Mouse (Mus musculus) urinary bladder, adult 2 months (tissue): ENCODE results near the gene Lrba. TPM values are rescaled to one million over a fixed set of nuclear protein-coding genes. Genes with fewer than 3 reads are reported as not detected.

ENCODE experiments used
- DNase-seq: peaks from one replicate; pipeline ENCODE4 v3.0.0; 2022; ENCODE audit warnings: low spot score
- polyA plus RNA-seq: library from polyadenylated mRNA; depleted of rRNA; stranded (reverse); fragments of >200 nt; gene quantifications from 2 replicates; pipeline ENCODE4 v1.2.3, GENCODE M21; 2012

Gene Lrba
- polyA plus RNA-seq, 1 experiment: 13.7 TPM

- DNase-seq: no peak
Measured at GRCm38 (mm10) chr3:86677573-86678155, 453.2 kb downstream of the Lrba start.

- no peak for DNase-seq
Measured at GRCm38 (mm10) chr3:86687571-86688209, 463.2 kb downstream of the Lrba start.

- no peak for DNase-seq
Measured at GRCm38 (mm10) chr3:86688438-86688837, 464.0 kb downstream of the Lrba start.

- DNase-seq: no peak
Measured at GRCm38 (mm10) chr3:86689305-86689704, 464.8 kb downstream of the Lrba start.

- DNase-seq: no peak
Measured at GRCm38 (mm10) chr3:86692779-86693178, 468.3 kb downstream of the Lrba start.

- DNase-seq: no peak
Measured at GRCm38 (mm10) chr3:86693553-86693952, 469.1 kb downstream of the Lrba start.

- DNase-seq: no peak
Measured at GRCm38 (mm10) chr3:86698947-86699346, 474.5 kb downstream of the Lrba start.

GRCm38 (mm10) chr3:86701163-86701563 lies 476.7 kb downstream of the Lrba start:
- DNase-seq: no peak

GRCm38 (mm10) chr3:86709472-86709871 lies 485.0 kb downstream of the Lrba start:
- no peak for DNase-seq

- no peak for DNase-seq
Measured at GRCm38 (mm10) chr3:86711530-86711929, 487.1 kb downstream of the Lrba start.

GRCm38 (mm10) chr3:86712758-86713157 lies 488.3 kb downstream of the Lrba start:
- DNase-seq: no peak

- DNase-seq: no peak
Measured at GRCm38 (mm10) chr3:86714446-86714845, 490.0 kb downstream of the Lrba start.

GRCm38 (mm10) chr3:86723415-86724298 lies 499.2 kb downstream of the Lrba start:
- DNase-seq: no peak

GRCm38 (mm10) chr3:86725113-86725512 lies 500.6 kb downstream of the Lrba start:
- no peak for DNase-seq

- no peak for DNase-seq
Measured at GRCm38 (mm10) chr3:86738831-86739230, 514.4 kb downstream of the Lrba start.

- DNase-seq: no peak
Measured at GRCm38 (mm10) chr3:86739745-86740144, 515.3 kb downstream of the Lrba start.

- DNase-seq: no peak
Measured at GRCm38 (mm10) chr3:86745348-86745747, 520.9 kb downstream of the Lrba start.

- no peak for DNase-seq
Measured at GRCm38 (mm10) chr3:86745769-86746512, 521.5 kb downstream of the Lrba start.

GRCm38 (mm10) chr3:86750652-86751051 lies 526.2 kb downstream of the Lrba start:
- DNase-seq: no peak

- DNase-seq: no peak
Measured at GRCm38 (mm10) chr3:86754178-86754577, 529.7 kb downstream of the Lrba start.

GRCm38 (mm10) chr3:86754595-86755557 lies 530.4 kb downstream of the Lrba start:
- DNase-seq: no peak
